Mouse (Mus musculus): ENCODE measurements around the gene Ccdc32.
"Not testable (repeated sequence)": the region's sequence is repeated elsewhere in the genome, so short reads cannot be mapped to it uniquely, and the experiment has no call there.

The Ccdc32 gene

DNA sequence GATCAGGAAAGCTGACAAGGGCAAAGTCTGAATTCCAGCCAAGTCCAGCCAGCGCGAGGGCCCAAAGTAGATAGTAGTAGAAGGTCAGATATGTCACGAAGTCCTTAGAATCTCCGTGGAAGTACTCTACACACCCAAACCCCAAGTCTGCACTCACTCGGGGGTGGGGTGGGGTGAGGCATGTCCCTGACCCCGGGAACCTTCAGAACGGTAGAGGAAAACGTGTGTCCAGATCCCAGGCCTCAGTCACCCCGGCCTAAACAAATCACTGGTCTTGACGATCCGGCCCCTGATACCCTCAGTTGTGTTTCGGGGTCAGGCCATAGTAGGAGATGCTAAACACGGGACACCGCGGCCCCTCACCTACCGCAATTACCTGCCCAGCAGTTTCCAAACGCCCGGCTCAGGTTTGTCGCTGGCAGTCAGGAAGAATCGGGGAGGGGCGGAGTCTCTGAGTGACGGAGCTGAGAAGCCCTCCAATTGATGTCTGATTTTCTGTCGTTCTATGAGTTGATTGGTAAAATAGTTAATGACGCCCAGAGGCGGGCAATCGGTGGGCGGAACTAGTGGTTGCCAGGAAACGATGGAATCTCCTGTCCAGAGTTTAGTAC lies at the start of gene Ccdc32:
TSS of gene Ccdc32 (minus strand) at position 453 of the 611 bp plus-strand sequence.
- DNase-seq (ENCODE audit: inconsistent age in 2 of 2, low spot score in 1 of 2): peak; percentile 94 to 98

DNA sequence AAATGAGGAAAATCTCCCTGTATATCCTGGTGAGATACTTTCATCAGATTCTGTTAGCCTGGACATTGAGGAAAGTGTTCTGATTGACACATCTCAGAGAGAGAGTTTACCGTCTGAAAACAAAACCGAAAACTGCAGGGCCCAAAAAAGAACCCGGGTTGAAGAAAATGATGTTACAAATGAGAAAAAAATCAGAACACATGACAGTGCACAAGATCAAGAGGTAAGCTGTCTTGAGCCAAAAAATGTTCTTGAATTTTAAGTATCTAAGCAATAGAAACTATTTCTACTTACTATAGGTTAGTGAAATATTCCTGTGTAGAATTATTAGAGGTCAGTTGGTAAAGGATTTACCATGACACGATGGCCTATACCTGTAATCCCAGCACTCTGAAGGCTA lies 43.2 kb upstream of the Ccdc32 start:
- DNase-seq (ENCODE audit: inconsistent age in 2 of 2, low spot score in 1 of 2): no peak

- DNase-seq (ENCODE audit: inconsistent age in 2 of 2, low spot score in 1 of 2): no peak
These were observed 30.9 kb upstream of the Ccdc32 start for GRCm38 (mm10) chr2:119060139-119060538.

DNA sequence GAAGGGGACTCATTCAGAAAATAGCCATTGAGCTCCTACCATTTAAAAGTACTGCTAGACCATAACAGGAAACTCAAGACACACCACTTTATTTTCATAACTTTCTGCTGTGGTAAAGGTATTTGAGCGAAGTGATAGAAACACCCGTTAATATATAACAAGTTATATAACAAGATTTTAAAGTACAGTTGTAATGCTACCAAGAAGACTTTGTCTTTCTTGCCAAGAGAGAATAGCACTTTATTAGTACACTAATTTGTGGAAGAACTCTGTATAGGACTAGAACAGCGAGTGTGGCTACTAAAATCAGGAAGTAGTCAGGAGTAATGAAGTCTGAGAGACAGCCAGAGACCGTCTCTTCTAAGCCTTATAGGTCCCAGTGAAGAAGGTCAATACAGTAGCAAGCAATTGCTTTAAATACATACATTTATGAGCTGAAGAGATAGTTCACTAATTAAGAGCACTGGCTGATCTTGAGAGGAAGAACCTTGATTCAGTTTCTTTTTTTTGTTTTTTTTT lies 21.0 kb upstream of the Ccdc32 start:
- no peak for DNase-seq (ENCODE audit: inconsistent age in 2 of 2, low spot score in 1 of 2)

- DNase-seq (ENCODE audit: inconsistent age in 2 of 2, low spot score in 1 of 2): no peak
These were observed 18.7 kb upstream of the Ccdc32 start for GRCm38 (mm10) chr2:119047849-119048248.

- DNase-seq (ENCODE audit: inconsistent age in 2 of 2, low spot score in 1 of 2): peak; percentile 94 to 100
These were observed 17.7 kb upstream of the Ccdc32 start, which contains the start of gene Knl1 for GRCm38 (mm10) chr2:119046649-119047611. Gene Knl1 (plus strand): TSS chr2:119047119.

- DNase-seq (ENCODE audit: inconsistent age in 2 of 2, low spot score in 1 of 2): no peak
These were observed 16.0 kb upstream of the Ccdc32 start for GRCm38 (mm10) chr2:119045163-119045562.

DNA sequence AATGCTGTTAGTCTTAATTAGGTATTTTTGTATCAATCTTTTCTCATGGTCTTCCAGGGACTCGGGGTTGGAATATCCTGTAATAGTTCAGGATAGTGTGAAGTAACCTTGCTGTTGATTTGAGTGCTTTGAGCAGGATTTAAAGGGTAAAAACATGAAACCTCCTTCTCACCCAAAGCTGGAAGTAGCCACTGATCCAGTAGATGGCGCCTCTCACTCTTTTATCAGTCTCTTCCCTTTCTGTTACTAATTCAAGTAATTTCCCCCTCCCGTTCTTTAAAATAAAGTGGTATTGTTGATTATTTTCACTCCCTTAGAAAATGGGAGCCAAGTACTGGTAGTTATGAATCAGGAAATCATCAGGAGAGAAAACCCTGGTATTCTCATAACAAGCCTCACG lies 11.7 kb upstream of the Ccdc32 start:
- DNase-seq (ENCODE audit: inconsistent age in 2 of 2, low spot score in 1 of 2): peak in 1 of 2 experiments; percentile 63

GRCm38 (mm10) chr2:119035397-119035745 lies 6.2 kb upstream of the Ccdc32 start:
- DNase-seq (ENCODE audit: inconsistent age in 2 of 2, low spot score in 1 of 2): no peak

DNA sequence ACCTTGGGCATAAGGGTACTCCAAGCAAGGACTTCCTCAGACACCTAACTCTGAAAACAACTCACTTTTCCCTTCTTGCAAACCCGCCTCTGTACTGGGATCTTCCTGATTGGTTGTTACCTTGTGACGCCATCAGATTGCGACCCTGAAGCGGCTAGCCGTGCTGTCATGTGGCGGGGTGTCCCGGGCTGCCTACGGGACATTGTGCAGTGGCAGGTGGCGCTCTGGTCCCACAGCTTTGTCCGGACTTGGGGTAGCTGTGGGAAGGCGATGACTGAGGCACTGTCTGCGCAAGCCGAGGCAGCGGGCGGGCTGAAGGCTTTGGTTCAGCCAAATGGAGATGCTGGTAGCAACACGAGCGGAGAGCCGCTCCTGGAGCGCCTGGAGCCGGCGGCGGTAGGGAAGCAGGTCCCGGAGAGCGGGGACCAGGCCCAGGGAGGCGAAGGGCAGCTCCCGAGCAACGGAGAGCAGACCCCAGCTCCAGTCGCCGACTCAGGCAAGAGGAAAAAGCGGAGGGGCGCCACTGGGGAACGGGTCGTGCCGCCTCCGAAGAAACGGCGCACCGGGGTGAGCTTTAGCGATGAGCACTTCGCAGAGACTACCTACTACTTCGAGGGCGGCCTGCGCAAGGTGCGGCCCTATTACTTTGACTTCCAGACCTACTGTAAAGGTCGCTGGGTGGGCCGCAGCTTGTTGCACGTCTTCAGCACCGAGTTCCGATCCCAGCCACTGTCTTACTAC lies 5.6 kb upstream of the Ccdc32 start, which contains the start of gene Rpusd2:
TSS of gene Rpusd2 (plus strand) at position 135 of the 741 bp plus-strand sequence.
- peak; percentile 93 to 97 for DNase-seq (ENCODE audit: inconsistent age in 2 of 2, low spot score in 1 of 2)

GRCm38 (mm10) chr2:119032191-119032590 lies 3.0 kb upstream of the Ccdc32 start:
- no peak for DNase-seq (ENCODE audit: inconsistent age in 2 of 2, low spot score in 1 of 2)

DNA sequence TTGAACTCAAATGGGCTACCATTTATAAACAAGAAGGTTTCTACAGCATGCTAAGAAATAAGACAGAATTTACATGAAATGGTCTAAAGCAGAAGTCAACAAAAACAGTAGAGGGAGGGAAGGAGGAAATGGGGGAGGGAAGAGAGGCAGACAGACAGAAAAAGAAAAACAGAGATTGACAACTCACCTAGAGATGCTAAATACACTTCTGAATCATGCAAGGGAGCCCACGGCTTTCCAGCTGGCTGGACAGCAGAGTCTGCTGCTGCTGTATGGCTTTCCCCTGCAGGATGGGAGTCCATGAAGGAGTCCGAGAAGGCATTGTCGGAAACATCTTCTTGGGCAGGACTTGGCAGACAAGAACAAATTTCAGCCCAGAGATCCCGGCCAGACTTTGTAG lies 2.2 kb downstream of the Ccdc32 start:
- DNase-seq (ENCODE audit: inconsistent age in 2 of 2, low spot score in 1 of 2): no peak

DNA sequence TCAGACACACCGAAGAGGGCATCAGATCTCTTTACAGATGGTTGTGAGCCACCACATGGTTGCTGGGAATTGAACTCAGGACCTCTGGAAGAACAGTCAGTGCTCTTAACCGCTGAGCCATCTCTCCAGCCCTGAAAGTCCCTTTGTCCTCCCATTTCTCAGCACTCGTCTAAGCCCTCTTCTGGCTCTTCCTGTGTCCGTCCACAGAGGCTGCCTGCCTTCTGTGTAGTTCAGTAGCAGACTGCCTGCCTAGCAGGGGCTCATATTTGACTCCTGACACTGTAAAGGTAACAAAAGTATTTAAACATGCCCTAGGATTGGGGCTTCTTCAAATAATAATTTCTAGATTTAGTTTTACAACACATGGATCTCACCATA lies 4.0 kb downstream of the Ccdc32 start:
- no peak for DNase-seq (ENCODE audit: inconsistent age in 2 of 2, low spot score in 1 of 2)

GRCm38 (mm10) chr2:119024536-119025238 lies 4.5 kb downstream of the Ccdc32 start:
- no peak for DNase-seq (ENCODE audit: inconsistent age in 2 of 2, low spot score in 1 of 2)

DNA sequence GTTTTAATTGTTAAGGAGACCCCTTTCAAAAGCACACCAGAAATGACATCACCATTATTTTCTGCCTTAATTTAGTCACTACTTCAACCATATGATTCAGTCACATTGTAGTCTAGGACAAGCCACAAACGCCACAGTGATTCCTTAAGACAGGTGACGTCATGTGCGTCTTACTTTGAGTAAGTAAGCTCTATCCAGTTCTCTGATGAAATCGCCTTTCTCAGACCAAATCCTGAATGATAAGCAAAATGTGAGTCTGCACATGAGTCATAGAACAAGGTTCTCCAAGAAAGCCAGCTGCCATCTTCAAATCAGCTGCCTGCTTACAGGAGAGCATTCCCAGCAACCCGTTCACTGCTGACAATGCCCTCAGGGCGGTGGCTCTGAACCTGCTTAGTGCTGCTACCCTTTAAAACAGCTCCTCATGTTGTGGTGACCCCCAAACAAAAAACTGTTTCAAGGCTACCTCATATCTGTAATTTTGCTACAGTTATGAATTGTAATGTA lies 6.0 kb downstream of the Ccdc32 start:
- no peak for DNase-seq (ENCODE audit: inconsistent age in 2 of 2, low spot score in 1 of 2)

GRCm38 (mm10) chr2:119019538-119019937 lies 9.7 kb downstream of the Ccdc32 start:
- DNase-seq (ENCODE audit: inconsistent age in 2 of 2, low spot score in 1 of 2): no peak

GRCm38 (mm10) chr2:119019131-119019530 lies 10.1 kb downstream of the Ccdc32 start:
- no peak for DNase-seq (ENCODE audit: inconsistent age in 2 of 2, low spot score in 1 of 2)

DNA sequence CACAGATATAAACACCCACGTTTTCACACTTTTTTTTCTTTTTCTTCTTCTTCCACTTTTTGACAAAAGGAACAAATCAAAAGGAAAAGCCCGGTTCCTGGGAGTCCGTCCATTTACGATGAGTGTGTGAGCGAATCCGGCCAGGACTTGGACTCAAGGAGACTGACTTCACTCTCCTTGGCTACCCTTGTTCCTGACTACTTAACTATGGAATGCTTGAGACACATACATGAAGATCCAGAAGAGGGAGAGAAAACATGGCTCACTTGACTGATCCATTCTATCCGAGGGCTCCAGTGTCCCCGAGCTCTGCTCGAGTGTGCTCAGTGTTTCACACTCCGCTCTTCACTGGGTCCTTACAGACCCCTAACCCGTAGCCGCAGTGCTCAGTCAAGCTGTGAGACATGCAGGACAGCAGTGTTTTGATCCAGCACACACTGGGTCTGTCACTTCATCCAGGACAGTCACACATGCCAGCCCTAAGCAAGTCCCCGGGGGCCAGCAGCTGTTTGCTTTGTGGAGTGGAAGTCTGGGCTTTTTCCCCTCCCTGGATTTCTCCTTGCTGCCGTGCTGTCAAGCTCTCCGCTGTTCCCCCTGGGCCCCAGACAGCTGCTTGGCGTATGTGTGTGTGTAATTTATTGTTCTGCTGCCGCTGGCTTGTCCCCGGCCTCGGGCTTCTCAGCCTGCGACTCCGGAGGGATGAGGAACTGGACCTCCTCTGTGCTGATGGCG lies 10.6 kb downstream of the Ccdc32 start:
- peak in 1 of 2 experiments; percentile 42 for DNase-seq (ENCODE audit: inconsistent age in 2 of 2, low spot score in 1 of 2)

DNA sequence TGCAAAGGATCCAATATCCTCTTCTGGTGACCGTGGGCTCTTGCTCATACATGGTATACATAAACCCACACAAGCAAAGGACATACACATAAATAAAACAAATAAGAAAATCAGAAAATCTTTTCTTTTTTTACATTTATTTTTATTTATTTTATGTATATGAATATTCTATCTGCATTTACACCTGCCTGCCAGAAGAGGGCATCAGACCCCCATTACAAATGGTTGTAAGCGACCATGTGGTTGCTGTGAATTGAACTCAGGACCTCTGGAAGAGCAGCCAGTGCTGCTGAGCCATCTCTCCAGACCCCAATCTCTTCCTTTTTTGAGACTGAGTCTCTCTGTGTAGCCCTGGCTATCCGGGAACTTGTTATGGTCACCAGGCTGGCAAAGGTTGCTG lies 11.5 kb downstream of the Ccdc32 start:
- DNase-seq (ENCODE audit: inconsistent age in 2 of 2, low spot score in 1 of 2): no peak

DNA sequence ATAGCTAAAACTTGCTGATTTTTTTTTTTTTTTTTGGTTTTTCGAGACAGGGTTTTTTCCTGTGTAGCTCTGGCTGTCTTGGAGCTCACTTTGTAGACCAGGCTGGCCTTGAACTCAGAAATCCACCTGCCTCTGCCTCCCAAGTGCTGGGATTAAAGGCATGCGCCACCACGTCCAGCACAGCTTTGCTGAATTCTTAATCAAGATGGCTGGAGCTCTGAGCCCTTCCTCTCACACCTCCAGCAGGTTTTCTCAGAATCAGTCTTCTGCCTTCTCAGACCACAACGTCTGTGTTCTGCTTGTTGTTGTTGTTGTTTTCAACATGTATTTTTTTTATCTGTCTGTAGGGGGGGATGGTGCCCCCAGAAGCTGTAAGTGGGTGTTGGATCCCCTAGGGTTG lies 12.9 kb downstream of the Ccdc32 start:
- not testable (repeated sequence) for DNase-seq (ENCODE audit: inconsistent age in 2 of 2, low spot score in 1 of 2)

Data from adrenal gland, adult (tissue).